Mouse (Mus musculus) hindbrain, embryonic 16.5 days (tissue): ENCODE results near the gene Fibin. TPM values are rescaled to one million over a fixed set of nuclear protein-coding genes. Genes with fewer than 3 reads are reported as not detected.

Source experiments
- ATAC-seq: fragments of 200-750 bp; cut with Nextera tagmentation; 2 replicates; pipeline ENCODE4 v1.8.0; 2017; ENCODE audit warnings: moderate TSS enrichment, moderate library complexity
- H3K27ac ChIP-seq: fragments of 300-500 bp; sonication (generic); 2 replicates; pipeline ENCODE4 v1.5.1; 2014; ENCODE audit warnings: low read depth, mild to moderate bottlenecking, control low read depth, low read length, moderate library complexity
- H3K27me3 ChIP-seq: fragments of 300-500 bp; sonication (generic); replicated peaks from 2 replicates; pipeline ENCODE4 v1.6.1; 2014; ENCODE audit warnings: low read length; ENCODE audit not compliant: control insufficient read depth, insufficient read depth
- H3K36me3 ChIP-seq: fragments of 300-500 bp; sonication (generic); 2 replicates; pipeline ENCODE4 v1.6.1; 2014; ENCODE audit warnings: mild to moderate bottlenecking, low read length, moderate library complexity, mixed read lengths; ENCODE audit not compliant: control insufficient read depth, insufficient read depth
- H3K4me1 ChIP-seq: fragments of 300-500 bp; sonication (generic); 2 replicates; pipeline ENCODE4 v1.6.1; 2014; ENCODE audit warnings: low read depth, low read length; ENCODE audit not compliant: control insufficient read depth, insufficient read depth
- H3K4me2 ChIP-seq: fragments of 300-500 bp; sonication (generic); 2 replicates; pipeline ENCODE4 v1.6.1; 2014; ENCODE audit warnings: mild to moderate bottlenecking, low read length, control low read depth, moderate library complexity
- H3K4me3 ChIP-seq: fragments of 300-500 bp; sonication (generic); 2 replicates; pipeline ENCODE4 v1.5.1; 2014; ENCODE audit warnings: mild to moderate bottlenecking, low read length, control low read depth, moderate library complexity
- H3K9ac ChIP-seq: fragments of 300-500 bp; sonication (generic); 2 replicates; pipeline ENCODE4 v1.6.1; 2014; ENCODE audit warnings: low read depth, mild to moderate bottlenecking, control low read depth, low read length, moderate library complexity
- H3K9me3 ChIP-seq: fragments of 300-500 bp; sonication (generic); 2 replicates; pipeline ENCODE4 v1.6.1; 2014; ENCODE audit warnings: mild to moderate bottlenecking, low read length, moderate library complexity; ENCODE audit not compliant: control insufficient read depth
- WGBS: fragments of 180-500 bp; shearing (Covaris S2); extraction: QIAGEN DNeasy Blood & Tissue Kit; methylation state at CpG from one replicate; pipeline ENCODE4 v1.1.7; 2014; 5-methylcytosine and 5-hydroxymethylcytosine counted together
- polyA plus RNA-seq: library from polyadenylated mRNA; unstranded; fragments of >200 nt; fragmentation: Nextera tagmentation; extraction: Ambion mirVana; gene quantifications from 2 replicates; pipeline ENCODE4 v1.2.1, GENCODE M21; 2015

The Fibin gene
- polyA plus RNA-seq, 1 experiment from 2014 or later = 10.7 TPM

DNA sequence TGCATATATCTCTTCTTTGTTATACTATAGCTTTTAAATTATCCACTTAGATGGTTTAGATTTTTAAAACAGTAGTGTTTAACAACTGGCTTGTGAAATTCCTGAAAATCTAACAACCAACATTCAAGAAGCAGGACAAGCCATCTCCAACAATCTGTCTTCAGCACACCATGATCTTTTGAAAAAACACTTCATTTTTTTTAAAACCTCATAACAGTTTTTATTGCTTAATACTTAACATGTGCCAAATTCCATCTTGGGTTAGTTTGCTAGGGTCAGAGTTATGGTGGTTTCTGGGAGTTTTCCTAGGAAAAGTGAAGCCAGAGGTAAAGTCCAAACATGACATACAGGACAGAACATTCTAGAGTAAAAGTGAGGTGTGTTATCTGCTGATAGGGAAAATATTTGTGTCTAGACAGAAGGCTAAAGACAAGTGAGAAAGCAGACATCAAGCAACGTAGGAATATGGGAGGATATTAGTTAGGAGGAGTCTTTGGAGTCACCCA, 4.5 kb upstream of the Fibin start:
- H3K9ac ChIP-seq = no peak overlapping the region
- whole genome bisulfite sequencing = 79% methylated on average over 1 of the region's 1 CpGs
- no peak for ATAC-seq

DNA sequence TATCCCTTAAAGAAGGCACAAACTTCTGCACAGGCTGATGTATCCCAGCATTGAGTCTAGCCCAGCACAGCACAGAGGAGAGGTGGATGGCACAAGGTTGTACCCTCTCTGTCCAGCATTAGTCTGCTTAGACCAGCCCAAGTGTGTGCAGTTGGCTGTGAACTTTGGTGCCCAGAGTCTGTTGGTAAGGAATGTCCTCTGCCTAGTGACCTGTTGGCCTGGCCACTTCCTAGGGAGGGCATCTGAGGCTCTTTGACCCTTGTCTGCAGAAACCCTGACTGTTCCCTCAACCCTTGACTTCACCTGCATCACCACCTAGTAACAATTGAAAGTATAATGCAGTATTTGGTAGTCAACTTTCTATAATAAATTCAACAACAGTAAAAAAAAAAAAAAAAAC, 2.4 kb upstream of the Fibin start:
- Histone ChIP-seq H3K4me3 (no peak overlapping the region), H3K36me3 (no peaks in the 10 kb centered on the region), H3K9me3 (no peaks in the 10 kb centered on the region), H3K4me2 (no peak overlapping the region), H3K27me3 (peaks cover 4% of the 10 kb centered on the region), H3K27ac (no peak overlapping the region), H3K4me1 (no peaks in the 10 kb centered on the region; the same call in 1 of the 2 replicates), H3K9ac (no peak overlapping the region)
- ATAC-seq = no peak; the same call in 1 of the 2 replicates

More for the DNA sequence above, 4.5 kb upstream of the Fibin start:
- no peaks in the 10 kb centered on the region for H3K27me3 ChIP-seq
- H3K4me1 ChIP-seq = no peaks in the 10 kb centered on the region; the same call in 1 of the 2 replicates
- H3K9me3 ChIP-seq = no peaks in the 10 kb centered on the region
- no peak overlapping the region for H3K4me2 ChIP-seq
- no peak overlapping the region for H3K27ac ChIP-seq
- no peaks in the 10 kb centered on the region for H3K36me3 ChIP-seq
- H3K4me3 ChIP-seq = no peak overlapping the region

DNA sequence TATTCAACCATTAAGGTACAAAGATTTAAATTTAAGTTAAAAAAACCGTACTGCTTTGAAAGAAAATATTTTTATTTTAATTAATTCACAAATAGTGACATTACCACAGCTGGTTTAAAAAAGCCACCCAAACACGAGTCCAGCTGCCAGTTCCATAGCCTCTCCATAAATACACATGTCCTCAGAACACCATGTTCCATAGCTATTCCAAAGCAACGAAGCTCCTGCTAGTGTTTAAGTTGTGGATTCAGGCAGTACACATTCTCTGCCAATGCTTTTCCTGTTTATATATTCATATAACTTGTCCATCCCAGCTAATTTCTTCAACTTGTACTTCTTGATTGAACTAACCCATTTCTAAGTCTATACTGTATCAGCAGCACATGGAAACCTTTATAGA, 872 bp upstream of the Fibin start:
- Histone ChIP-seq H3K4me3 (no peak overlapping the region), H3K27me3 (peaks cover 4% of the 10 kb centered on the region), H3K36me3 (no peaks in the 10 kb centered on the region), H3K4me1 (no peaks in the 10 kb centered on the region; the same call in 1 of the 2 replicates), H3K9ac (no peak overlapping the region), H3K27ac (no peak overlapping the region), H3K4me2 (no peak overlapping the region), H3K9me3 (no peaks in the 10 kb centered on the region)
- no peak for ATAC-seq
- WGBS = 82% methylated on average over 3 of the region's 3 CpGs

DNA sequence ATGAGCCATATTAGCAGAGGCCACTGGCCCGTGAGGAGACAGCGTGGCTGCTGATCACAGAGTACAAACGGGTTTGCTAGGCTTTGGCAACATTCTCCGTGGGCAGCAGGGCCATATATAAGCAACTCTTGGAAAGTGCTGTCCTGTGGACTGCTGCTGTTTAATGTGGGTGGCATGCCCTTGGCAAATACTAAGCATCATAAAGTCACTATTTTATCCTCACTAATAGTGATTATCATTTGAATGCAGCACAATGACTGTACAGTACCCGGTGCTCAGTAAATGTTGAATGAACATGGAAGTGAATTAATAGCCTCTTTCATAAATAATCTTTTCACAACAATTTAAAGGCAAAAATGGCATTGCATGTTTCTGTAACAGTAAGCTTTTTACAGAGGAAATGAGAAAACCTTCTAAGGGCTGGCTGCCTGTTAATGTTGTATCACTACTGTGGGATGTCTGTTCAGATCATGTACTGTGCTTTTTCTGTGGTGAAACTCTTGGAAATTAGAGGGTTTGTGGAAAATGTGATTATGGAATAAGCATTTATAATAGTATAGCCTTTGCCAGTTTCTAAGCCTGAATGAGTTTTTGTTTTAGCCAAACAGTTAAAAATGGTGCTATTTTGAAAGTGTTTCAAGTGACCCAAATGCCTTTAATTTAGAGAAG, 9.5 kb downstream of the Fibin start:
- Histone ChIP-seq H3K27me3 (no peaks in the 10 kb centered on the region), H3K9me3 (no peaks in the 10 kb centered on the region), H3K4me1 (no peaks in the 10 kb centered on the region), H3K36me3 (no peaks in the 10 kb centered on the region), H3K4me3 (no peak overlapping the region), H3K4me2 (no peak overlapping the region), H3K27ac (no peak overlapping the region), H3K9ac (no peak overlapping the region)
- no peak for ATAC-seq
- 72% methylated on average over 5 of the region's 5 CpGs for WGBS

DNA sequence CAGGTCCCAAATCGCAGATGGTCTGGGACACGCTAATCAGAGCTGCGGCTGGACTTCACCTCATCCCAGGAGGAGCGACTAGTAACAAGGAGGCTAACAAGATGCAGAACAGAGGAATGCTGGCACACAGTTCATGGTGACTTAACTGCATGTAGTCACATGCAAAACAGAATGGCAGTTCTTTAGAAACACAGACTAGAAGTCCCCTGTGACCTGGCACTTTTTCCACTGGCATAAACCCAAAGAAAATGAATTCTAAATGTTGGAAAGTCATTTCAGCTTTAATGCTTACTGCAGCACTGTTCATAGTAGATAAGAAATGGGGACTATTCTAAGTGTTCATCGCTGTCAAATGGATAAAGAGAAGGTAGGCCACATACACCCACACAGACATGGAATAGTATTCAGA, 11.1 kb downstream of the Fibin start:
- Histone ChIP-seq H3K27ac (no peak overlapping the region), H3K4me3 (no peak overlapping the region), H3K36me3 (no peaks in the 10 kb centered on the region), H3K9me3 (no peaks in the 10 kb centered on the region), H3K27me3 (no peaks in the 10 kb centered on the region), H3K4me2 (no peak overlapping the region), H3K9ac (no peak overlapping the region), H3K4me1 (no peaks in the 10 kb centered on the region)
- ATAC-seq = 0 out of 2 replicates have a peak, but pooled peaks have one; percentile 48
- WGBS = 28% methylated on average over 5 of the region's 5 CpGs

DNA sequence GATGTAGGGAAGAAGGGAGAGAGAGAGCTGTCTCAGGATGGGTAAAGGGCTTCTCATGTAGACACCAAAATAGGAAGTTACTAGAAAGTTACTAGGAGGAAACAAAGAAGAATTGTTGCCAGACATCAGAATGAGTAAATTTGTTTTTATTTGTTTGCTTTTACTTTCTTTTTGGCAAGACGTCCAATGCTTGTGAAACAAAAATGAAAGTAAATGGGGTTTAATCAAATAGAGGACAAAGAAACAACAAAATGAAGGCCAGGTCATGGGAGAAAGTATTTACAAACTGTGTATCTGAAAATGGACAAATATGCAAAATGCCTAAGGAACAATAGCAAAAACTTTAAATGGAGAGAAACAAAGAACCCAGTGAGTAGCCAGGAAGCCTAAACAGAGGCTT, 11.6 kb downstream of the Fibin start:
- ATAC-seq = no peak
- Histone ChIP-seq H3K4me3 (no peak overlapping the region), H3K27me3 (no peaks in the 10 kb centered on the region), H3K36me3 (no peaks in the 10 kb centered on the region), H3K4me1 (no peaks in the 10 kb centered on the region), H3K27ac (no peak overlapping the region), H3K4me2 (no peak overlapping the region), H3K9ac (no peak overlapping the region), H3K9me3 (no peaks in the 10 kb centered on the region)
- WGBS = 61% methylated on average over 1 of the region's 1 CpGs

DNA sequence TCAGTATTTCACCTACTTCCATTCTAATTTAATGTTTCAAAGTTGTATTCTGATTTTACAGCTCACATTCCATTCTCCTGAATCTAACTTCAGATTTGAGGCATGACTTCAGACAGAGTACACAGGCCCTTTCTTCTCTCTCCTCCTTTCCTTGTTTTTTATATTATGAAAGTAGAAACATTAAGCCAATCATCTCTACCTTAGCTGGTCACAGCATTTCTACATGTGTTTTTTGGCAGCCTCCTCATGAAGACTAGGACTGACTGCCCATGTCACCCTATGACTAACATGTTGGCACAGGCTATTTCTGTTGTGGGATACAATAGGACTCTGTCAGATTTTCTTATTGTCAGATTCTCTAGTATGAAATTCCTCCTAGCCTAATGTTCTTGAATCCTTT, 34.0 kb downstream of the Fibin start:
- no peak overlapping the region for H3K4me2 ChIP-seq
- no peaks in the 10 kb centered on the region for H3K36me3 ChIP-seq
- ATAC-seq = no peak
- no peaks in the 10 kb centered on the region for H3K9me3 ChIP-seq
- no peak overlapping the region for H3K27ac ChIP-seq
- no peaks in the 10 kb centered on the region for H3K27me3 ChIP-seq
- H3K4me1 ChIP-seq = no peaks in the 10 kb centered on the region
- no peak overlapping the region for H3K4me3 ChIP-seq
- H3K9ac ChIP-seq = no peak overlapping the region

DNA sequence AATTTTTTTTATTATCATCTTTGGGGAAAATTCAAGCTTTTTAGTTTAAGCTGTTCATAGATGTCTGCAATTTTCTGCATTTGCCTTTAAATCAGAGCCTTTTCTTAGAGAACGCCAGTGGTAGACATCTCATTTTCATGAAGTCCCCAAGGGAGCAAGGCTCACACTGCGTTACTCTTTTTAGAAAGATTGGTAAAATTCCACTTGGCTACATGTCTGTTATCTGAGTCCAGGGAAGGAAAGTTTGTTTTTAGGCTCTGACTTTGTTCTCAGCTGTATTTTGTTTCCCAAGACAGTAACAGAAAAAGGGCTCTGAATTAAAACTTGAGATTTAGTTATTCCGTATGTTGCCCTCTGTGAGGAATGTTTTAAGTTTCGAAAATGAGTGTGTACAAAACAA, 43.0 kb downstream of the Fibin start:
- no peak for ATAC-seq
- Histone ChIP-seq H3K4me3 (no peak overlapping the region), H3K36me3 (no peaks in the 10 kb centered on the region), H3K27me3 (no peaks in the 10 kb centered on the region), H3K9me3 (no peaks in the 10 kb centered on the region), H3K4me1 (no peaks in the 10 kb centered on the region), H3K27ac (no peak overlapping the region), H3K9ac (no peak overlapping the region), H3K4me2 (no peak overlapping the region)
- 71% methylated on average over 4 of the region's 4 CpGs for WGBS

DNA sequence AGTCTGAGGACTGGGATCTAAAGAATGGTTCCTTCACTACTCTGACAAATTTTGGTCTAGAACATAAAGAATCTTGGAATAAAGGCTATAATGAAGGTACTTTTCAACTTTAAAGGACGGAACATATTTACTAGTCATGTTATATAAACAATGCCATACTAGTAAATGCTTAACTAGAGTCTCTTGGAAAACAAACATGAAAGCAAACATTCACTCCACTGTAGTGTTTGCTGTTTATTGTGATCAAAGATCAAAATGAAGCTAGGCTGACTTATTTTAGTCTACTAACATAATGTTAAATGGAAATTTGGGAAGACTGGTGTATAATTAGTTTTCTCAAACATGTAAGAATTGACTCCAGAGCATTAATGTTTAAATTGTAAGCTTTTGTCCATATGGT, 43.7 kb downstream of the Fibin start:
- Histone ChIP-seq H3K9me3 (no peaks in the 10 kb centered on the region), H3K36me3 (no peaks in the 10 kb centered on the region), H3K27ac (no peak overlapping the region), H3K4me3 (no peak overlapping the region), H3K27me3 (no peaks in the 10 kb centered on the region), H3K4me2 (no peak overlapping the region), H3K4me1 (no peaks in the 10 kb centered on the region), H3K9ac (no peak overlapping the region)
- 84% methylated on average over 1 of the region's 1 CpGs for WGBS
- ATAC-seq = no peak
